Mouse (Mus musculus) ES-Bruce4 (cell line): ENCODE measurements around the gene Thtpa. TPM values are rescaled to one million over a fixed set of nuclear protein-coding genes. Genes with fewer than 3 reads are reported as not detected.

ENCODE experiments used
- H3K27ac ChIP-seq: 2 replicates; pipeline ENCODE4 v1.5.1; 2012; ENCODE audit warnings: low read length, inconsistent platforms; ENCODE audit not compliant: insufficient read depth
- H3K27me3 ChIP-seq: 2 replicates; pipeline ENCODE4 v1.6.1; 2012; ENCODE audit warnings: mild to moderate bottlenecking, low read length, inconsistent platforms; ENCODE audit not compliant: control insufficient read depth, poor library complexity, insufficient read depth, severe bottlenecking
- H3K36me3 ChIP-seq: 2 replicates; pipeline ENCODE4 v1.6.1; 2012; ENCODE audit warnings: inconsistent platforms, mild to moderate bottlenecking, low read length, moderate library complexity; ENCODE audit not compliant: control insufficient read depth, poor library complexity, insufficient read depth, severe bottlenecking
- H3K4me1 ChIP-seq: one replicate; pipeline ENCODE4 v1.8.1; 2011; ENCODE audit warnings: low read length; ENCODE audit not compliant: control insufficient read depth, insufficient read depth
- H3K4me3 ChIP-seq: 2 replicates; pipeline ENCODE4 v1.5.1; 2011; ENCODE audit warnings: low read depth, mild to moderate bottlenecking, low read length
- H3K9ac ChIP-seq: 2 replicates; pipeline ENCODE4 v1.6.1; 2012; ENCODE audit warnings: low read depth, mild to moderate bottlenecking, inconsistent platforms; ENCODE audit not compliant: poor library complexity, severe bottlenecking
- H3K9me3 ChIP-seq: replicated peaks from 2 replicates; pipeline ENCODE4 v1.6.1; 2012; ENCODE audit warnings: mild to moderate bottlenecking, low read length, inconsistent platforms; ENCODE audit not compliant: control insufficient read depth, poor library complexity, insufficient read depth, severe bottlenecking
- CTCF ChIP-seq: IDR thresholded peaks from one replicate; pipeline ENCODE4 v1.8.1; 2011; ENCODE audit warnings: low read depth, low read length
- EP300 ChIP-seq: IDR thresholded peaks from 2 replicates; pipeline ENCODE4 v1.6.1; 2011; ENCODE audit warnings: low read depth, low read length; ENCODE audit not compliant: insufficient read depth
- POLR2A ChIP-seq: IDR thresholded peaks from one replicate; pipeline ENCODE4 v1.8.1; 2011; ENCODE audit warnings: low read length; ENCODE audit not compliant: insufficient read depth
- polyA plus RNA-seq: library from polyadenylated mRNA; stranded (reverse); fragments of >200 nt; gene quantifications from 2 replicates; pipeline ENCODE4 v1.2.4, GENCODE M21; 2011; ENCODE audit warnings: low read depth; ENCODE audit not compliant: missing spikeins, insufficient read depth, insufficient read length

The Thtpa gene
- polyA plus RNA-seq, 1 experiment, result 6.9 TPM

DNA sequence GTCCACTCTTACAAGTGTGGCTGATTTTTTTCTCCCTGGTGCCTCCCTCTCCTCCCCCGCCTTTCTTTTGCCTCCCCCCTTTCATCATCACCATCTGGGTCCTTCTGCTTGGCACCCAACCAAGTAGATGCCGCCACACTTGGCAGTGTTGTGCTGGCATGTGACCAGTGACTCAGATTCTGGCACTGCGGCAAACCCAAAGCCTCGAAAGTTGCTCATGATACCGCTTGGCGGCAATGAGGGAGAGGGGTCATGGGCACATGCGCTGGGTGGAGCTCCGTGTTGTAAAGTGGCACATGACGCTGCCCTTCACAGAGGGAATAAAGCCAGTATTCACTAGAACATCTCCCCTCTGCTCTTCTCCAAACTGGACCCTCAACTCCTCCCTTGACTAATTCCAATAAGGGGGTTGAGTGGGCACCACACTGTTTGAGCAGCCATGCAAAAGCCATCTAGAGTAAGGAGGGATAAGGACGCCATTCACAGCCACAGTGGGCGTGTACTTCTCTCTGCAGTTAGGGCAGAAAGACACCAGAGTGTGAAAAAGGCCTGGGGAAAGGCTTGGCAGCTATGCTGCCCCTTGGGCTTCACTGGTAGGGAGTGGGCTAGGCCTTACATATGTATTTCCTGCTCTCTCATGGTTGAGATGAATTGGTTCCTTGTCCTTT, 39.3 kb upstream of the Thtpa start:
- no peak for TF ChIP-seq CTCF
- no peak for TF ChIP-seq EP300
- TF ChIP-seq POLR2A, result no peak
- Histone ChIP-seq H3K36me3 (no peaks in the 10 kb centered on the region), H3K4me1 (peaks cover 2% of the 10 kb centered on the region), H3K9me3 (no peaks in the 10 kb centered on the region), H3K27me3 (no peaks in the 10 kb centered on the region), H3K27ac (no peak overlapping the region), H3K9ac (no peak overlapping the region), H3K4me3 (no peak overlapping the region)

DNA sequence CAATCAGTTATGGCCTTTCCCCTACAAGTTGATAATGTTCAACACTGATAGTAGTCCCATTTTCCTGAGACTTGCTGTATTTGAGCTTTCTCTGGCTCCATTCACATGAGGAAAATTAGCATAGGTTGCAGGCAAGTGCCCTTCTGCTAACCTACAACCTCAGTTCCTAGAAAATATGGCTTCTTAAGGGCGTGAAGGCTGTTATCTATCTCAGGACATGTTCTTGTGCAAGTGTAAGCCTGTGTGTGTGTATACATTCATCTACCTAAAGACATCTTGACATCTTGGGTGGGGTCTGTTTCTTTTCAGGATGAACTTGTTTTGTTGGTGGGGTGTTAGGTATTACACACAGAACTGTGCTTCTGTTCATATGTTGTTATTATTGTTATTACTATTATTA, 35.6 kb upstream of the Thtpa start:
- H3K27me3 ChIP-seq, result no peaks in the 10 kb centered on the region
- peaks cover 4% of the 10 kb centered on the region for H3K4me1 ChIP-seq
- H3K4me3 ChIP-seq, result no peak overlapping the region
- no peak overlapping the region for H3K27ac ChIP-seq
- H3K9ac ChIP-seq, result no peak overlapping the region
- TF ChIP-seq CTCF, result no peak
- no peak for TF ChIP-seq POLR2A
- no peak for TF ChIP-seq EP300
- no peaks in the 10 kb centered on the region for H3K9me3 ChIP-seq
- no peaks in the 10 kb centered on the region; the same call in 1 of the 2 replicates for H3K36me3 ChIP-seq

DNA sequence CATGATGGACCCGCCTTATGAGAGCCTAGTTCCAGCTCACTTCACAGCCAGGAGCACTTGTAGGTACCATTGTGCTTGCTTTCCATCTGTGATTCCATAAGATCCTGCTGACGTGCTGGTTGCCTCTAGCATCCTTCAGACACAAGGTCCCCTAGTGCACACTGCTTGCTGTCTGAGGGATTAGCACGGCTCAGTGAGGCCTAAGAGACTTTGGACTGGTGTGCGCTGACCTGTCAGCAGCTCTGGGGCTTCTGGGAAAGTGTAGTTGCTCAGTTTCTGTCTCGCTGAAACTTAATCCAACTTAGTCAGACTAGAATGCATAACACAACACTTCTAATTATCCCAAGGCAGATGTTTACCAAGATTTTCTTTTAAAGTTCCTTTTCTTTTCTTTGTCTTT, 34.7 kb upstream of the Thtpa start:
- H3K36me3 ChIP-seq, result no peaks in the 10 kb centered on the region; the same call in 1 of the 2 replicates
- peaks cover 4% of the 10 kb centered on the region for H3K4me1 ChIP-seq
- H3K27me3 ChIP-seq, result no peaks in the 10 kb centered on the region
- no peaks in the 10 kb centered on the region for H3K9me3 ChIP-seq
- 0 out of 2 replicates have a peak overlapping the region, but pooled peaks have one; percentile 2 for H3K27ac ChIP-seq
- no peak overlapping the region for H3K4me3 ChIP-seq
- TF ChIP-seq EP300 (no peak), POLR2A (no peak), CTCF (no peak)
- no peak overlapping the region for H3K9ac ChIP-seq

- TF ChIP-seq CTCF, result no peak
- TF ChIP-seq POLR2A, result no peak
- no peak for TF ChIP-seq EP300
- no peak overlapping the region for H3K4me3 ChIP-seq
- H3K4me1 ChIP-seq, result peaks cover 4% of the 10 kb centered on the region
- no peaks in the 10 kb centered on the region for H3K27me3 ChIP-seq
- H3K27ac ChIP-seq, result no peak overlapping the region
- H3K36me3 ChIP-seq, result peaks cover 8% of the 10 kb centered on the region
- no peak overlapping the region for H3K9ac ChIP-seq
- no peaks in the 10 kb centered on the region for H3K9me3 ChIP-seq
These were observed 32.7 kb upstream of the Thtpa start for GRCm38 (mm10) chr14:55061845-55062244.

GRCm38 (mm10) chr14:55062626-55063025, 32.0 kb upstream of the Thtpa start:
- Histone ChIP-seq H3K27ac (no peak overlapping the region), H3K36me3 (peaks cover 9% of the 10 kb centered on the region), H3K4me3 (no peak overlapping the region), H3K27me3 (no peaks in the 10 kb centered on the region), H3K9ac (no peak overlapping the region), H3K4me1 (peaks cover 4% of the 10 kb centered on the region), H3K9me3 (no peaks in the 10 kb centered on the region)
- TF ChIP-seq CTCF (no peak), EP300 (no peak), POLR2A (no peak)

DNA sequence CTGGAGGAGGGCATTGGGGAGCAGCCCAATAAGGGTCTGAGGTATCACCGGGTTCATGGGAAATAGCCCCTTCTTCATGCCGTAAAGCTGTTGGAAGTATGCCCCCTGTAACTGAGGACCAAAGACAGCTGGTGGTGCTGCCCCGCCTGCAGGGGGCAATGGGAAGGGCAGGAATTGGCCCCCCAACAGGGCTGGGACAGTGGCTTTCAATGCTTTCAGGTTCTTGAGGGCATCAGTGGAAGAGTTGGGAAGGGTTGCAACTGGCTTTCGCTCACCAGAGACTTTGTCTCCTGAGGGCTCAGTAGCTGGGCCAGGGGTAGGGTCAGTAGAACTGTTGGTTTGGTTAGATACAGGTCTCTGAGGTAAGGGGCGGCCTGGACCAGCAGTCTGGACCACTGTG, 31.5 kb upstream of the Thtpa start:
- no peak overlapping the region for H3K9ac ChIP-seq
- no peak overlapping the region for H3K4me3 ChIP-seq
- H3K27ac ChIP-seq, result no peak overlapping the region
- H3K27me3 ChIP-seq, result no peaks in the 10 kb centered on the region
- H3K4me1 ChIP-seq, result peaks cover 4% of the 10 kb centered on the region
- TF ChIP-seq POLR2A (no peak), EP300 (no peak), CTCF (no peak)
- no peaks in the 10 kb centered on the region for H3K9me3 ChIP-seq
- H3K36me3 ChIP-seq, result peaks cover 9% of the 10 kb centered on the region
